Mouse (Mus musculus): ENCODE data around the gene Hist1h2br.
"Not testable (repeated sequence)": the region's sequence is repeated elsewhere in the genome, so short reads cannot be mapped to it uniquely, and the experiment has no call there.

Hist1h2br gene

DNA sequence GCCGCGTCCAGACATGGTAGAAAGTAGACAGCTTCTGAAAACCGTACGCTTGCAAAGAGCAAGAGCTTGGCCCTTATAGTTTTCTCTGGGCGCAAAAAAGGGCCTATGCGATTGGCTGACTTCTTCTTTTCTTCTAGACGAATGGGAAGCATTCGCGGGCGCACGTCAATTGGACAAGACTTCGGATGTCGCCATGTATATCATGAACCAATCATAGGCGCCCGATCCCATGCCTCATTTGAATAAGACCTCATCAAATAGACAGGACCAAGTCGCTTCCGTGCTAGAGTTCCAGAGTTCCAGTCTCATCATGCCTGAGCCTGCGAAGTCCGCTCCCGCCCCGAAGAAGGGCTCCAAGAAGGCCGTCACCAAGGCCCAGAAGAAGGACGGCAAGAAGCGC lies at the start of gene Hist1h2br, which contains the start of gene Hist1h2ap:
Hist1h2br (plus strand) TSS at position 283 of the 400 bp plus-strand sequence.
Hist1h2ap (minus strand) TSS at position 47 of the 400 bp plus-strand sequence.
- DNase-seq (ENCODE audit: low spot score in 2 of 2): not testable (repeated sequence)

DNA sequence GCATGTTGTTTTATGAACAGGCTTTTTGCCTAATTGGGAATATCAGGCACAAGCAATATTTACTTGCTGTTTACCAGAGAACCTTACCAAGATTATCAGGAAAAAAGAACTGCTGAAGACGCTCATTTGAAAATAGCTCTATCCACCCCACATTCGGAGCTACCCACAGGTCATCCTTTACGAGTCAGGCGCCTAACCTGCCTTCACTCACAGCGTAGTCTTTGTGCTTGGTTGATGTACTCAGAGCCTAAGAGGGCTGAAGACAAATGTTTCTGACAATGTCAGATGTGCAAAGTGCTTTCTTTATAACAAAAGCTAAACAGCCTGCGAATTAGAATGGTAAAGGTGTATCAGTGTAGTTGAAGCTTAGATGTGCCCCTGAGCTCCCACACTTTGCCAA lies 49.2 kb upstream of the Hist1h2br start:
- peak in 1 of 2 experiments; percentile 30 for DNase-seq (ENCODE audit: low spot score in 2 of 2)

DNA sequence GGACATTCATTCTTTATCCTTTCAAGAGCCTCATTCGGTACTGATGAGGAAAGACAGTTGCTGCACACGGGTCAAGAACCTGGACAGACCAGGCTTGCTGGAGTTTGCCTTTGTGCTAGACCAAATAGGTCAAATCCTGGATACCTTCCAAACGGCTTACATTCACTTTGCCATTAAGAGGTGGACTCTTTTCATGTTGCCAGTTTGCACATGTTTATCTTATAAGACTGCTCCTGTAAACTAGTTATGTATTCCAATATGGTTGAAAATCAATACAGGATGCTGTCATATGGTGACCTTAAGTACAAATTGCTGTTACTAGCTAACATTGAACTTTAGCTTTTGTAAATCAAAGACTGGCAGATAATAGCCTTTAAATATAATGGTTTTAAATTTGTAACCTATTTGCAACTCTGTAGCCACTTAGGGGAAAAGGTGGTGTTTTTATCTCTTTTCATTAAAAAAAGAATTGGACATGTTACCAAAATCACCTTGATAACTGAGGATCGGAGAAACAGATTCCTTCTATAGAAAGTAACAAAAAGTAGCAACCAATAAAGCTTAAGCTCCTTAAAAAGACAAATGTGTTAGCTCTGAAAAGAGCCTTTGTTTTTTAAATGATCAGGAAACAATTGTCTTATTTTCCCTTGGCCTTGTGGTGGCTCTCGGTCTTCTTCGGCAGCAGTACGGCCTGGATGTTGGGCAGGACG lies 47.2 kb upstream of the Hist1h2br start:
- DNase-seq (ENCODE audit: low spot score in 2 of 2): peak in 1 of 2 experiments; percentile 41

DNA sequence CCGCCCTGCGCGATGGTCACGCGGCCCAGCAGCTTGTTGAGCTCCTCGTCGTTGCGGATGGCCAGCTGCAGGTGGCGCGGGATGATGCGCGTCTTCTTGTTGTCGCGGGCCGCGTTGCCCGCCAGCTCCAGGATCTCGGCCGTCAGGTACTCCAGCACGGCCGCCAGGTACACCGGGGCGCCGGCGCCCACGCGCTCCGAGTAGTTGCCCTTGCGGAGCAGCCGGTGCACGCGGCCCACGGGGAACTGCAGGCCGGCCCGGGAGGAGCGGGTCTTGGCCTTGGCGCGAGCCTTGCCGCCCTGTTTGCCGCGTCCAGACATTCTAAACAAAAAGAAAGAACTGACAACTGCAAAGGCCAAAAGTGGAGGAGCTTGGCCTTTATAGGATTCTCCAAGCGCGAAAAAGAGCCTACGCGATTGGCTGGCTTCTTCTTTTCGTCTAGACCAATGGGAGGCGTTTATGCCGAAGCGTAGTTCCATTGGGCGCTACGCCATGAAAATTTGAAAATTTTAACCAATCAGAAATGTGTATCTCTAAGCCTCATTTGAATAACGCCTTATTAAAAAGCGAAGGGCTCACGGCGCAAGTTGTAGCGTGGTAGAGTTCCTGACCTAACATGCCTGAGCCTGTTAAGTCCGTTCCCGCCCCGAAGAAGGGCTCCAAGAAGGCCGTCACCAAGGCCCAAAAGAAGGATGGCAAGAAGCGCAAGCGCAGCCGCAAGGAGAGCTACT lies 46.5 kb upstream of the Hist1h2br start, which contains the start of the genes Hist1h2an and Hist1h2bp:
Hist1h2an (minus strand) TSS at position 320 of the 731 bp plus-strand sequence.
Hist1h2bp (plus strand) TSS at position 563 of the 731 bp plus-strand sequence.
- DNase-seq (ENCODE audit: low spot score in 2 of 2): peak; percentile 84 to 88

DNA sequence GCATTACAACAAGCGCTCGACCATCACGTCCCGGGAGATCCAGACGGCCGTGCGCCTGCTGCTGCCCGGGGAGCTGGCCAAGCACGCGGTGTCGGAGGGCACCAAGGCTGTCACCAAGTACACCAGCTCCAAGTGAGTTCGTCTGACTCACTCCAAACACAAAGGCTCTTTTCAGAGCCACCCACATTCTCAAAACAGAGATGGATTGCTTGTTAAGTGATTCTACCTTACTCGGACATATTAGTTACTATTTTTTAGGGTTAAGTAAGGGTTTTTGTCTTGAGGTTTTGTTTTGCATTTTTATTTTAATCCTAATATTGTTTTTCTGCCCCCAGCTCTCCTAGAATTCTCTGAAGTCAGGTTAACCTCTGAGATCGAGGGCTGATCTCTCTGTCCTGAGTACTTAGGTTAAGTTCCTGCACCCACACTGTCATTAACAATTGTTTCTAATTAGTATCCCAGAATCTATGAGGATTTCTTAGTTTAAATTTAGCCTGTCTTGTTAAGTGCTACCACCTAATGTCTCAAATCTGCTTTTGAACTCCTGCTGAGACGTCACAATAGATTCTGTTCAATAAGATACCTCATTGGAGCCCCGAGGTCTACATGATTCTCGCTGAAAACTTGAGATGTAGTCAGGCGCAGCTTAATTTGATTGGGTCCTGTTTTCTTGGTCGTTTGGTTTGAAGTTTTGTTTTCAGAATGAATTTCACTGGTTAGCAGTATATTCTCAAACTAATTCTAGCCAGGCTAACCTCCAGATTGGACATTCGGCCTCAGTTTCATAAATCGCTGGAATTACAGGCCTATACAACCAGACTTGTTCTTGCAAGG lies 45.6 kb upstream of the Hist1h2br start:
- peak; percentile 26 to 32 for DNase-seq (ENCODE audit: low spot score in 2 of 2)

DNA sequence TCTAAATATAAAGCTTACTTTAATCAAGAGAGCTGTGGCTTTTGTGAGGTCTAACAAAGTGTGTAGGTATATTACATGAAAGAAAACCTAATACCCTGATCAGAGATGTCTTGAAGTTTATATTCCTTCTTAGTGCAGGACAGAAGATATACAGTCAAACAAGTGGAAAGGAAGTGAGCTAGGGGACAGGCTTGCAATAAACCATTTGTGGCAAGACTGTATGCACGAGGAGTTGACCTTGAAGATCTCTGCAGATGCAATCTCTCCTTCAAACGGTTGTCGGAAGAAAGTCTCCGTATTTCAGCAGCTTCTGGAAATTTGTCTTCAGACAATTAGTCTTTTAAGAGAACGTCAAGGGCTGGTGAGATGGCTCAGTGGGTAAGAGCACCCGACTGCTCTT lies 43.6 kb upstream of the Hist1h2br start:
- peak in 1 of 2 experiments; percentile 3 for DNase-seq (ENCODE audit: low spot score in 2 of 2)

DNA sequence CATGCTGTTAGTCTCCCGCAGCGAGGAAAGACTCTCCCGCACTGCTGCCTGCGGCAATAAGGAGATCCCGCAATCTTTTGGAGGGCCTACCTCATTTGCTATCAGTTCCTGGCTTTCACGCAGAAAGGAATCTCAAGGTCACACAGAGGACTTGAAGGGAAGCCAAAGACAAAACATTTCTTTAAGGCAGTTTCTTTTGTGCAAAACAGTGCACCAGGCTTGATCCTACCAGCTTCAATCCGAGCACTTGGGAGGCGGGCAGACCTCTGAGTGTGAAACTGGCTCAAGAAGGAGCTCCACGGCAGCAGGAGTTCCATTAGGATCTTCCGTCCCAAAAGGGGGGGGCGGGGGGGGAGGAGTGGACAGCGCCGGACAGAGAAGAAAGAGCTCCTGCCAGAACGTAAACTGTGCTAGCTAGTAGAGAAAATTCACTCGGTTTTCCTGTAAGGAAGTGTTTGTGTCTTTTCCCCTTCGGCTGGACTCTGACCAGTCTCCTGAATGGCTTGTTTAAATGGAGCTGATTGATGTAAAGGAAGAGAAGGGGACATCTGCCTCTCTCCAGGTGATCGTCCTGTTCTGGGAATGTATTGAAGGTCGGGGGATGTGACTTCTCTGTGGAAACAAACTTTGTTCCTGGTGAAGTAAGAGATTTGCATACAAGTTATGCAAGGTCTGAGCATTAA lies 42.8 kb upstream of the Hist1h2br start:
- peak in 1 of 2 experiments; percentile 12 for DNase-seq (ENCODE audit: low spot score in 2 of 2)

DNA sequence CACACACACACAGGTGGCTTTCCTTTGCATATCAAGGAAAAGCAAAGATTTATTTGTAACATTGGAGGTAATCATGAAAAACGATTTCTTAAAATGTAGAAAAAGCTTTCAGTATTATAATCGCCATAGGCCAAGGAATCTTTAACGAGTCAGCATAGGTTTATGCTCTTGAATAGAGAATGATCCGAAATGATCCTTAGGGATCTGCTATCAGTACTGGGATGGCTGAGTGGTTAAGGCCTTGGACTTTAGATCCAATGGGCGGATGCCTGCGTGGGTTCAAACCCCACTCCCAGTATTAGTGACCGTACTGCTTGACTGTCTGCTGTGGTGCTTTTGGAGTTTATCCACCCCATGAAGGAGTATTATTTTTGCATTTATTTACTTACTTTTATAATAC lies 38.0 kb upstream of the Hist1h2br start:
- no peak for DNase-seq (ENCODE audit: low spot score in 2 of 2)

DNA sequence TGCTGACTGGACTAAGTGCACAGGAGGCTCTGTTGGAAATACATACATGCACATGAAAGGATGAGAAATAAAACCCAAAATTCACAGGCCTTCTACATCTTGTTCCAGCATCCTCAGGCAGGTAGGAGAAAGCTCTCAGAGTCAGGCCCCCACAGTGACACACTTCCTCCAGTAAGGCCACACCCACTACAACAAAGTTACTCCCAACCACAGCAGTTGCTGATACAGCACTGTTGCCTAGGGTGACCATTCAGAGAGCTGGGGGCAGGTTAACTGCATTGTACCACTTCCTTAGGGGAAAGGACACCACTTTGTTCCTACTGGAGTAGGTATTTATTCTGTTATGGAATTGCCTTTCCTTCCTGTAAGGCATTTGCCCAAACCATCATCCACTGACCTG lies 36.4 kb upstream of the Hist1h2br start:
- DNase-seq (ENCODE audit: low spot score in 2 of 2): not testable (repeated sequence)

DNA sequence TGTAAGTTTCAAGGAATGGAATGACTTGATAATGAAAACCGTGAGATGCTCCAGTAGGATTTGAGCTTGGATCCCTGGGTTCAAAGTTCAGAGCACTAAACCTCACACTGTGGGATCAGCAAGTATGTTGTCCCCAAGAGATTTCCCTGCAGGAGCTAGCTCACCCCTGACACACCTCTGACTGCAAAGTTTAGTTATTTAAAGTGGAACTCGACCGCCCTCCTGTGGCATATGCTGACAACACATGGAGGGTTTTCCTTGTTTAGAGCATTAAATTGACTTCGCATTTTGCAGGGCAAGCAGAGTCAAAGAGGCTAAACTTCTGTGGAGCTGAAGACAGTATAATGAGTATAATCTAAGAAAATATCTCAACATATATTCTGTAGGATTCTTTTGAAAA lies 30.5 kb upstream of the Hist1h2br start:
- not testable (repeated sequence) for DNase-seq (ENCODE audit: low spot score in 2 of 2)

DNA sequence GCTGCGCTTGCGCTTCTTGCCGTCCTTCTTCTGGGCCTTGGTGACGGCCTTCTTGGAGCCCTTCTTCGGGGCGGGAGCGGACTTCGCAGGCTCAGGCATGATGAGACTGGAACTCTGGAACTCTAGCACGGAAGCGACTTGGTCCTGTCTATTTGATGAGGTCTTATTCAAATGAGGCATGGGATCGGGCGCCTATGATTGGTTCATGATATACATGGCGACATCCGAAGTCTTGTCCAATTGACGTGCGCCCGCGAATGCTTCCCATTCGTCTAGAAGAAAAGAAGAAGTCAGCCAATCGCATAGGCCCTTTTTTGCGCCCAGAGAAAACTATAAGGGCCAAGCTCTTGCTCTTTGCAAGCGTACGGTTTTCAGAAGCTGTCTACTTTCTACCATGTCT lies 23.5 kb upstream of the Hist1h2br start, which contains the start of the genes Hist1h2bq and Hist1h2ao:
Hist1h2bq (minus strand) TSS at position 125 of the 400 bp plus-strand sequence.
Hist1h2ao (plus strand) TSS at position 393 of the 400 bp plus-strand sequence.
- not testable (repeated sequence) for DNase-seq (ENCODE audit: low spot score in 2 of 2)

DNA sequence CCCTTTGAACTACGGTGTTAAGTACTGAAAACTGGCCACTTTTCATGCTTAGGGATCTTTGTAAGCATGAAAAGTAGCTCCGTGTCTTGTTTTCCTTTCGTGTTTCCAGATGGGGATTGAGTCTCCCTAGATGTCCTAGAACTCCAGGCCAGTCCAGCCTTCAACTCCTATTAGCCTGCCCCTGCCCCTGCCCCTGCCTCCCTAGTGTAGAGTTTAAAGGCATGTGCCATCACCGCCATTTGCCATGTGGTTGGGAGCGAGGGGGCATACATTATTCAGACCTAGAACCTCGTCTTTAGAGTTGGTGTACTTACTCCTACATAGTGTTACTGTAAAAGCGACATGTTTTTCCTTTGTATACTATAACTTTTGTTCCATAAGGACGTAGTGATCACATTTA lies 22.5 kb upstream of the Hist1h2br start:
- not testable (repeated sequence) for DNase-seq (ENCODE audit: low spot score in 2 of 2)

DNA sequence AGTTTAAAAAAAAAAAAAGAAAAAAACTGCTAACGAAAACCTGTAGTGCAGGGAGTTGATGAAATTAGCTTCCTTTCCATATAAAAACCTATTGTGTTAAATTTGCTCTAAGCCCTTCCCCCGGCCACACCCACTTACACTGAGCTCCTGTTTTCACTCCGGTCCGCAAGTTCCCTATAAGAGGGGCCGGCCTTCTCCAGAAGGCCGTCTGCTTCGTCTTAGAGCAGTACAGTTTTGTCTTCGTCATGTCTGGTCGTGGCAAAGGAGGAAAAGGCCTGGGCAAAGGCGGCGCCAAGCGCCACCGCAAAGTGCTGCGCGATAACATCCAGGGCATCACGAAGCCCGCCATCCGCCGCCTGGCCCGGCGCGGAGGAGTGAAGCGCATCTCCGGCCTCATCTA lies 22.0 kb upstream of the Hist1h2br start, which contains the start of gene Hist1h4m:
Hist1h4m (plus strand) TSS at position 208 of the 400 bp plus-strand sequence.
- DNase-seq (ENCODE audit: low spot score in 2 of 2): peak; percentile 54 to 58

DNA sequence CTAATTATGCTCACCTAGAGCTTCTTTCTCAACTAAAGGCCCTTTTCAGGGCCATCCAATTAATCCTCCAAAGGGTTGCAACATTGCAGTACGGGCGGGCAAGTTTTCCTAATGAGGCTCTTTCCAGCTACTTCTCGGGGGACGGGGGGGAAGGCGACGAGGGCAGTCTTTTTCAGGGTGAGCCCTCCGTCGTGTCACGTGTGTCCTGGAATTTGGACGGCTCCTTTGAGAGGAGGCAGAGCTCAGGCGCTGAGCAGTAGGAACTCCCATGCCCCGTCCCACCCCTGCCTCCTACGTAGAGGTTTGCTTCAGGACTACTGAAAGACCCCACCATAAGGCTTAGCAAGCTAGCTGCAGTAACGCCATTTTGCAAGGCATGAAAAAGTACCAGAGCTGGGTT lies 21.5 kb upstream of the Hist1h2br start:
- peak in 1 of 2 experiments; percentile 23 for DNase-seq (ENCODE audit: low spot score in 2 of 2)

DNA sequence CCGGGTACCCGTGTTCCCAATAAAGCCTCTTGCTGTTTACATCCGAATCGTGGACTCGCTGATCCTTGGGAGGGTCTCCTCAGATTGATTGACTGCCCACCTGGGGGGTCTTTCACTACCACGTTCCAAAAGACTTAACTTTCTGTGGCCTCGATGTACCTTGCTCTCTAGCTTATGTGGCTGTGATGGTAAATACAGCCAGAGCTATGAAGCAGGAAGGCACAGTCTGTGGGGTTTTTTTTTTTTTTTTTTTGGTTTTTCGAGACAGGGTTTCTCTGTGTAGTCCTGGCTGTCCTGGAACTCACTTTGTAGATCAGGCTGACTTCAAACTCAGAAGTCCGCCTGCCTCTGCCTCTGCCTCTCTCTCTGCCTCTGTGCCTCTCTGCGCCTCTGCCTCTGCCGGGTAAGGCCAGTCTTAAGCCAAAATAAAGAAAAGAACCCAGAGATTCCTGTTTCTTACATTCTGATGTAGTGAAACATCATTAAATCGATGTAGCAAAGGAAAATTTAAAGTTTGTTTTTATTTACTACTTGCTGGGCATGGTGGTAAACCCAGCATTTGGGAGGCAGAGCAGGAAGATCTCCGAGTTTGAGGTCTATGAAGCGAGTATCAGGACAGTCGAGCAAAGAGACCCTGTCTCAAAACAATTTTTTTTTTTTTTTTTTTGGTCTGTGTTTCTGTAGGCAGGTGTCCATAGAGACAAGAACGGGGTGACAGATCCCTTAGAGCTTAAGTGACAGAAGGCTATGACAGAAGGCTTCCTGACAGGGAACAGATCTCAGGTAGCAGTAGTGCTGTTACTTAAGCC lies 13.3 kb upstream of the Hist1h2br start:
- DNase-seq (ENCODE audit: low spot score in 2 of 2): not testable (repeated sequence)

DNA sequence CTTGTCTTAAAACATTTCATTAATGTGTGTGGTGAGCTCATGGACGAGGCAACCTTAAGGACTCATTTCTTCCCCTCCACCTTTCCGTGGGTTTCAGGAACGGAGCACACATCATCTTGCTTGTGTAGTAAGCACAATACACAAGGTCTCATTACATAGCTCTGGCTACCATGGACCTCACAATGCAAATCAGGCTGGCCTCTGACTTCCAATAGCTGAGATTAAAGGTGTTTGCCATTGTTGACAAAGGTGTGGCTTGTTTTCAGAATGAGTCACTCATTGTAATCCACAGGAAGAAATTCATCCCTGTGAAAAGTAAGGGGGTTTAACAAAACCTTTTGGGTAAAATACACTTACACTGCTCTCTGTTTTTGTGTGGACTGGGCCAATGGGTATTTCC lies 5.0 kb upstream of the Hist1h2br start:
- DNase-seq (ENCODE audit: low spot score in 2 of 2): no peak

DNA sequence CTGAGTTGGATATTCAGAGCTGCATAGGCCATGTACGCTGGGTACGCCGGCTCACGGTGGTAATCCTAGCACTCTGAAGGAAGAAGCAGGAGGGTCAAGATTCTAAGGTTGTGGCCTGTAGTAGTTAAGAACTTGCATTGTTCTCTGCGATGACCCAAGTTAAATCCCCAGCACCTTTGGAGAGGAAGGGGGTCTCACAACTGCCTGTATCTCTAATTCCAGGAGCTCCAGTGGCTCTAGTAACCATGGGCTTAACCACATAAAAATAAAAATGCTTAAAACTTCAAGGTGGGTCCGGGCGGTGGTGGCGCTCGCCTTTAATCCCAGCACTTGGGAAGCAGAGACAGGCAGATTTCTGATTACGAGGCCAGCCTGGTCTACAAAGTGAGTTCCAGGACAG lies 3.2 kb upstream of the Hist1h2br start:
- peak; percentile 29 to 33 for DNase-seq (ENCODE audit: low spot score in 2 of 2)

DNA sequence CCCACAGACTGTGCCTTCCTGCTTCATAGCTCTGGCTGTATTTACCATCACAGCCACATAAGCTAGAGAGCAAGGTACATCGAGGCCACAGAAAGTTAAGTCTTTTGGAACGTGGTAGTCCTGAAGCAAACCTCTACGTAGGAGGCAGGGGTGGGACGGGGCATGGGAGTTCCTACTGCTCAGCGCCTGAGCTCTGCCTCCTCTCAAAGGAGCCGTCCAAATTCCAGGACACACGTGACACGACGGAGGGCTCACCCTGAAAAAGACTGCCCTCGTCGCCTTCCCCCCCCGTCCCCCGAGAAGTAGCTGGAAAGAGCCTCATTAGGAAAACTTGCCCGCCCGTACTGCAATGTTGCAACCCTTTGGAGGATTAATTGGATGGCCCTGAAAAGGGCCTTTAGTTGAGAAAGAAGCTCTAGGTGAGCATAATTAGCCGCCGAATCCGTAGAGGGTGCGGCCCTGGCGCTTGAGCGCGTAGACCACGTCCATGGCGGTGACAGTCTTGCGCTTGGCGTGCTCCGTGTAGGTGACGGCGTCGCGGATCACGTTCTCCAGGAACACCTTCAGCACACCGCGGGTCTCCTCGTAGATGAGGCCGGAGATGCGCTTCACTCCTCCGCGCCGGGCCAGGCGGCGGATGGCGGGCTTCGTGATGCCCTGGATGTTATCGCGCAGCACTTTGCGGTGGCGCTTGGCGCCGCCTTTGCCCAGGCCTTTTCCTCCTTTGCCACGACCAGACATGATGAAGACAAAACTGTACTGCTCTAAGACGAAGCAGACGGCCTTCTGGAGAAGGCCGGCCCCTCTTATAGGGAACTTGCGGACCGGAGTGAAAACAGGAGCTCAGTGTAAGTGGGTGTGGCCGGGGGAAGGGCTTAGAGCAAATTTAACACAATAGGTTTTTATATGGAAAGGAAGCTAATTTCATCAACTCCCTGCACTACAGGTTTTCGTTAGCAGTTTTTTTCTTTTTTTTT lies 1.8 kb upstream of the Hist1h2br start, which contains the start of gene Hist1h4n:
Hist1h4n (minus strand) TSS at position 779 of the 977 bp plus-strand sequence.
- peak; percentile 40 to 45 for DNase-seq (ENCODE audit: low spot score in 2 of 2)

DNA sequence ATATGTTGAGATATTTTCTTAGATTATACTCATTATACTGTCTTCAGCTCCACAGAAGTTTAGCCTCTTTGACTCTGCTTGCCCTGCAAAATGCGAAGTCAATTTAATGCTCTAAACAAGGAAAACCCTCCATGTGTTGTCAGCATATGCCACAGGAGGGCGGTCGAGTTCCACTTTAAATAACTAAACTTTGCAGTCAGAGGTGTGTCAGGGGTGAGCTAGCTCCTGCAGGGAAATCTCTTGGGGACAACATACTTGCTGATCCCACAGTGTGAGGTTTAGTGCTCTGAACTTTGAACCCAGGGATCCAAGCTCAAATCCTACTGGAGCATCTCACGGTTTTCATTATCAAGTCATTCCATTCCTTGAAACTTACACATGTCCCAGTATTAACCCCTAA lies 7.0 kb downstream of the Hist1h2br start:
- not testable (repeated sequence) for DNase-seq (ENCODE audit: low spot score in 2 of 2)

Measured in spleen, postnatal 10 days (tissue).